Mouse (Mus musculus) embryonic facial prominence, embryonic 15.5 days (tissue): Measurements from ENCODE around the gene Apopt1. TPM values are rescaled to one million over a fixed set of nuclear protein-coding genes. Genes with fewer than 3 reads are reported as not detected.
A peak's percentile ranks its signal among the peaks of the same experiment; 100 is the strongest.
"Not testable (repeated sequence)": the region's sequence is repeated elsewhere in the genome, so short reads cannot be mapped to it uniquely, and the experiment has no call there.

Source experiments
- ATAC-seq: fragments of 200-750 bp; cut with Nextera tagmentation; 2 replicates; pipeline ENCODE4 v1.8.0; 2017; ENCODE audit warnings: low read depth, moderate TSS enrichment; ENCODE audit not compliant: insufficient number of reproducible peaks, low FRiP score, low TSS enrichment
- H3K27ac ChIP-seq: fragments of 300-500 bp; sonication (generic); replicated peaks from 2 replicates; pipeline ENCODE4 v1.5.1; 2015; ENCODE audit warnings: mild to moderate bottlenecking, inconsistent platforms
- H3K27me3 ChIP-seq: fragments of 300-500 bp; sonication (generic); 2 replicates; pipeline ENCODE4 v1.6.1; 2015; ENCODE audit warnings: inconsistent platforms
- H3K36me3 ChIP-seq: fragments of 300-500 bp; sonication (generic); 2 replicates; pipeline ENCODE4 v1.6.1; 2015; ENCODE audit warnings: mild to moderate bottlenecking, inconsistent platforms
- H3K4me1 ChIP-seq: fragments of 300-500 bp; sonication (generic); 2 replicates; pipeline ENCODE4 v1.6.1; 2015; ENCODE audit warnings: inconsistent platforms
- H3K4me2 ChIP-seq: fragments of 300-500 bp; sonication (generic); replicated peaks from 2 replicates; pipeline ENCODE4 v1.6.1; 2015; ENCODE audit warnings: mild to moderate bottlenecking, inconsistent platforms
- H3K4me3 ChIP-seq: fragments of 300-500 bp; sonication (generic); replicated peaks from 2 replicates; pipeline ENCODE4 v1.5.1; 2015; ENCODE audit warnings: mild to moderate bottlenecking, inconsistent platforms
- H3K9ac ChIP-seq: fragments of 300-500 bp; sonication (generic); 2 replicates; pipeline ENCODE4 v1.6.1; 2015; ENCODE audit warnings: inconsistent platforms
- H3K9me3 ChIP-seq: fragments of 300-500 bp; sonication (generic); replicated peaks from 2 replicates; pipeline ENCODE4 v1.6.1; 2016; ENCODE audit warnings: inconsistent platforms
- WGBS: fragments of 180-500 bp; shearing (Covaris S2); methylation state at CpG from one replicate; pipeline ENCODE4 v1.1.7; 2015; 5-methylcytosine and 5-hydroxymethylcytosine counted together
- polyA plus RNA-seq: library from polyadenylated mRNA; unstranded; fragments of >200 nt; fragmentation: Nextera tagmentation; extraction: Ambion mirVana; gene quantifications from 2 replicates; pipeline ENCODE4 v1.2.1, GENCODE M21; 2015

Gene Apopt1
- polyA plus RNA-seq, 1 experiment from 2014 or later, result 55.7 TPM

DNA sequence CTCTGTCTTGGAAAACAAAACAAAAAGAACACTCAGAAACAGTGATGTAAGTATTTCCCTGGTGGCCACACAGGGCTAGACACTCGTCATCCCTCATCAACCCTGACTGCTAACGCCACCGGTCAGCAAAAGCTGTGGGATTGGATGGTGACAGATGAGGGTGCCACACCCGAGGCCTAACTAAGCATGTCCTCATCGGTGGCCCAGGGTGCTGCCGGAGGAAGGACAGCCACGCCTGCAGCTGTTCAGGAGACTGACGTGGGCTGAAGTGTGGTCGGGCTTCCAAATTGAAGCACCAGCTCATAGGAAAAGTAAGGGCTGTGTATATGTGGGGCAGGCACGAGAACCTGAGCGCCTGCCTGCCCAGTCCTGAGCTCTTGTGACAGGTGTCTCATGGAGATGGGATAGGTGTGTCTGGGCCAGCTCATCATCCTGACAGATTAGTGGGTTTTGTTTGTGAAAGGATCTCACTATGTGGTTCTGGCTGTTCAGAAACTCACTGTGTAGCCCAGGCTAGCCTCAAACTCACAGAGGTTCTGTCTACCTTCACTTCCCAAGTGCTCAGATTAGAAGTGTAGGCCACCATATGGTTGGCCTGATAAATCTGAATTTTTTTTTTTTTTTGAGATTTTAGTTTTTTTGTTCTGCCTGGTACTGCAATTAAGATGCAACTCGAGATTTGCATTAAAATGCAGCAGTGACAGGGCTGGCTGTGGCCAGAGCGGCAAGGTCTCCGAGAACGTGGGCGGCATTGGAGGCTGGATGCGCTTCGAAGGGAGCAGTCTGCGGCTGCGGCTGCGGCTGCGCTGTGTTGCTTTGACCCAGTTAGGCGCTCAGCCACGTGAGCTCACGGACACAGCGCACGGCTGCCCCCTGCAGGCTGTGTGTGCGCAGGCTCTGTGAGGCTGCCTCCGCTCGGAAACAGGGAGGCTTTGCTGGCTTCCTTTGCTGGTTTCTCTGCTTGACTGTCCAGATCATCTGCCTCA lies 19.1 kb downstream of the Apopt1 start:
- ATAC-seq, result peak; percentile 90
- Histone ChIP-seq H3K4me3 (peak overlapping the region; percentile 6; the same call in 1 of the 2 replicates), H3K9ac (no peak overlapping the region), H3K9me3 (no peaks in the 10 kb centered on the region), H3K4me2 (peak overlapping the region; percentile 42), H3K27me3 (no peaks in the 10 kb centered on the region), H3K36me3 (peaks cover 17% of the 10 kb centered on the region; the same call in 1 of the 2 replicates), H3K27ac (peak overlapping the region; percentile 30; the same call in 1 of the 2 replicates), H3K4me1 (peaks cover 7% of the 10 kb centered on the region)
- 29% methylated on average over 30 of the region's 30 CpGs for WGBS

DNA sequence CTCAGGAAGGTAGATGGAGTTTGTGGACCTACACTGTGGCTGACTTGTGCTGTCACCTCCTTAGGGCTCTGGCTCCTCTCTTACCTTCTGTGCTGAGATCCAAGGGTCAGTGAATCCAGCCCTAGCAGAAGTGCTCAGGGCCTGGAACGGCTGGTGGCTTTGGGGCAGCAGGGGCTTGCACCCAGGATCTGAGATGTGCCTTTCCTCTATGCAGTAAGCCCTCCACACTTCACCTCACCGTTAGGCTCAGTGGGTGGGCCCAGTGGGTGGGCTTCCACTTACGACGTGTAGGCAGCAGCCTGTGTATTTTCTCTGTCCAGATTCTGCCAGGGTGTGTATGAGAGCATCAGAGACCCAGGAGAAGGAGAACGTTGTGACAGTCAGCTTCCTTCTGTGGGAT lies 19.9 kb downstream of the Apopt1 start:
- H3K4me2 ChIP-seq, result no peak overlapping the region
- peaks cover 7% of the 10 kb centered on the region for H3K4me1 ChIP-seq
- H3K27me3 ChIP-seq, result no peaks in the 10 kb centered on the region
- 56% methylated on average over 5 of the region's 5 CpGs for WGBS
- H3K9ac ChIP-seq, result no peak overlapping the region
- no peaks in the 10 kb centered on the region for H3K9me3 ChIP-seq
- H3K36me3 ChIP-seq, result peaks cover 10% of the 10 kb centered on the region; the same call in 1 of the 2 replicates
- no peak overlapping the region; the same call in 1 of the 2 replicates for H3K27ac ChIP-seq
- ATAC-seq, result no peak
- no peak overlapping the region for H3K4me3 ChIP-seq

DNA sequence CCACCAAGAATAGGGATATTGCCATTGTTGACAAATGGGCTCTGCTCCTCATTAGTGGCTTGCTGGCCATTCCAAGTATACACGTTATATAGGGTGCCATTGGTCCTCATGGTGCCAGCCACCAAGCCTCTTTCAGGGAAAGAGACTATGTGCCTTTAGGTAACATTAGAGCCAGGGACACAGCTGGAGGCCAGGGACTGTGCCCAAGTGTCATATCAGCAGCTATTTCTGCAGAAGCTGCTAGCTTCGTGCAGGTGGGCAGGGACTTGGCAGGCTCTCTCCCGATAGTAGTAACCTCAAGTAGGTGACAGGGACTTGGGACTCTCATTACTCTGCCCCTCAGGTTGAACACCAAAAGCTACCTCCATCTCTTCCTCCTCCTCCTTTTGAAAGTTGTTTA lies 21.9 kb downstream of the Apopt1 start:
- Histone ChIP-seq H3K9ac (no peak overlapping the region), H3K4me1 (peaks cover 7% of the 10 kb centered on the region), H3K9me3 (no peaks in the 10 kb centered on the region), H3K27me3 (no peaks in the 10 kb centered on the region), H3K36me3 (peaks cover 1% of the 10 kb centered on the region; the same call in 1 of the 2 replicates), H3K4me3 (no peak overlapping the region), H3K4me2 (no peak overlapping the region), H3K27ac (no peak overlapping the region)
- no peak for ATAC-seq
- WGBS, result 87% methylated on average over 3 of the region's 3 CpGs

DNA sequence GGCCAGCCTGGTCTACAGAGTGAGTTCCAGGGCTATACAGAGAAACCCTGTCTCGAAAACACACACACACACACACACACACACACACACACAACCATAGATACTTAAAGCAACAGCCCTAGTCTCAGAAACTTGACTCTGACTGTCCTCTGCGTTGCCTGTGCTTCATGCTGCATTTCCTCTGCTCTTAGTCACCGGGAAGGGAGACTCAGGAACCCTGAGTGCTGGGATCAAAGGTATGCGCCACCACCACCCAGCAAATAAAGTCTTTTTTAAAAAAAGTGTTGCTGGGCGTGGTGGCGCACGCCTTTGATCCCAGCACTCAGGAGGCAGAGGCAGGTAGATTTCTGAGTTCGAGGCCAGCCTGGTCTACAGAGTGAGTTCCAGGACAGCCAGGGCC lies 23.6 kb downstream of the Apopt1 start:
- H3K4me1 ChIP-seq, ATAC-seq, H3K27me3 ChIP-seq: not testable (repeated sequence)

DNA sequence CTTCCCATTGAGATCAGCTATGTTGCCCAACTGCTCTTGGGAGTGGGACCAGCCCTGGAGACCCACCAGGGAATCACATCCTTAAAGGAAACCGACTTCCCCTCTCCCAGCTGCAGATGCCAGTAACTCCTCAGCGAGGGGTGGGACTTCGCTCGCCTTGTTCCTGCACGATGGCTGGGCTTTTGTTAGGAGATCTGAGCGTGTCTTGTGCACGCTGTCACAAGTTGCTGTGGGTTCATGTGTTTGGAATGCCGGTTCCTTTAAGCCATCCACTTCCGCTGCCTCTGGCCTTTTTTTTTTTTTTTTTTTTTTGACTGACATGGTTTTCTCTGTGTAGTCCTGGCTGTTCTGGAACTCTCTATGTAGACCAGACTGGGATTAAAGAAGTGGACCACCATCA lies 24.3 kb downstream of the Apopt1 start:
- Histone ChIP-seq H3K27ac (no peak overlapping the region), H3K9me3 (no peaks in the 10 kb centered on the region)

More for the DNA sequence above, 23.6 kb downstream of the Apopt1 start:
- H3K9me3 ChIP-seq, H3K27ac ChIP-seq, H3K9ac ChIP-seq, H3K36me3 ChIP-seq, H3K4me3 ChIP-seq, H3K4me2 ChIP-seq: not testable (repeated sequence)
- 86% methylated on average over 8 of the region's 8 CpGs for whole genome bisulfite sequencing

DNA sequence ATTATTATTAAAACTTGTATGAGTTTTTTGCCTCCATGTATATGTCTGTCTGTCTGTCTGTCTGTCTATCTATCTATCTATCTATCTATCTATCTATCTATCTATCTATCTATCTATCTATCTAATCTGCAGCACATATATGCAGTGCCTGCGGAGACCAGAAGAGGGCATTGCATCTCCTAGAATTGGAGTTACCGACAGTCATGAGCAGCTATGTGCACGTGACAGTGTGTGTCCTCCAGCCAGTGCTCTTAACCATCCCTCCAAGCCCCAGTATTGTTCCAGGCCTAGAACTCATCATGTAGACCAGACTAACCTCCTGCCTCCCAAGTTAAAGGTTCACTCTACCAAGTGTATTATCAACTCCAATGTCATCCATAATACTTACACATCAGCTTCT lies 25.7 kb downstream of the Apopt1 start:
- Histone ChIP-seq H3K4me3 (no peak overlapping the region), H3K9me3 (no peaks in the 10 kb centered on the region), H3K4me2 (no peak overlapping the region), H3K36me3 (no peaks in the 10 kb centered on the region), H3K27ac (no peak overlapping the region), H3K4me1 (no peaks in the 10 kb centered on the region), H3K27me3 (no peaks in the 10 kb centered on the region), H3K9ac (no peak overlapping the region)
- WGBS, result 8% methylated on average over 3 of the region's 3 CpGs
- ATAC-seq, result no peak

More for the DNA sequence above, 24.3 kb downstream of the Apopt1 start:
- no peak overlapping the region for H3K4me2 ChIP-seq
- no peak for ATAC-seq
- no peak overlapping the region for H3K4me3 ChIP-seq
- H3K4me1 ChIP-seq, result peaks cover 1% of the 10 kb centered on the region; the same call in 1 of the 2 replicates
- H3K9ac ChIP-seq, result no peak overlapping the region
- no peaks in the 10 kb centered on the region for H3K36me3 ChIP-seq
- 49% methylated on average over 9 of the region's 9 CpGs for WGBS
- no peaks in the 10 kb centered on the region for H3K27me3 ChIP-seq

DNA sequence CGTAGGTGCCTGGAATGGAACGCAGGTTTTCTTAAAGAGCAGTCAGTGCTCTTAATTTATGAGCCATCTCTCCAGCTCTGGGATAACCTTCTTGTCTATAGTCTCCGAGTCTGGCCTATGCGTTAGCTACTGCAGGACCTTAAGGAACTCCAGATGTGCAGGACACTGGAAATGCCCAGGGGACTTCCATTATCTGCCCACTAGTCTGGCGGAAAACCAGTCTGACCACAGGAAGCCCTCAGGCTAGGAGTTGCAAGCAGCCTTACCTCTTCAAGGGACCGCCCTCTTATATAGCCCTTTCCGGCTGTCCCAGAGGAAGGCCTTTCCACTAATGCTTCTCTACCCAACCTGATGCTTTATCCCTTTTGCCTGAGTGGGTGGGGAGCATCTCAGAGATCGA lies 28.3 kb downstream of the Apopt1 start:
- Histone ChIP-seq H3K9ac (no peak overlapping the region), H3K4me3 (no peak overlapping the region), H3K36me3 (no peaks in the 10 kb centered on the region), H3K4me2 (no peak overlapping the region), H3K27me3 (no peaks in the 10 kb centered on the region), H3K4me1 (peaks cover 15% of the 10 kb centered on the region), H3K27ac (no peak overlapping the region), H3K9me3 (no peaks in the 10 kb centered on the region)
- no peak for ATAC-seq
- WGBS, result 50% methylated on average over 8 of the region's 8 CpGs

DNA sequence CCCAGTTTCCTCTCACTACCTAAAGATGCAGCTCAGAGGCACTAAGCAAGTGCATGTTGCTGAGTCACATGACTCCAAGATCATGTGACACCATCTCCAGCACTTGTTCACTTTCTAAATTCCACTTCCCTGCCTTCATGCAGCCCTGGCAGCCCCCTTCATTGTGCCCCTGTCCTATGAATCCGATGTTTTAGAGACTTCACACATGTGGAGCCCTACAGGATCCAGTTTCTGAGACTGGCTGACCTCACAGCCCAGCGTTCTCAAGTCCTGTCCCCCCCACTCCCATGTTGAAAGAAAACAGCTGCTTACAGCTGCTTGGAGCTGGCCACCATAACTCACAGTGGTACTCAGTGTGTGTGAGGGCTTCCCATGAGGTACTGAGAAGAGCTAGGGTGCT lies 30.4 kb downstream of the Apopt1 start:
- ATAC-seq, result no peak
- H3K4me1 ChIP-seq, result peaks cover 19% of the 10 kb centered on the region
- H3K9ac ChIP-seq, result no peak overlapping the region
- H3K27ac ChIP-seq, result 0 out of 2 replicates have a peak overlapping the region, but pooled peaks have one; percentile 9
- no peak overlapping the region for H3K4me3 ChIP-seq
- no peaks in the 10 kb centered on the region for H3K9me3 ChIP-seq
- H3K36me3 ChIP-seq, result no peaks in the 10 kb centered on the region
- no peaks in the 10 kb centered on the region for H3K27me3 ChIP-seq
- WGBS, result 49% methylated on average over 2 of the region's 2 CpGs
- no peak overlapping the region for H3K4me2 ChIP-seq

DNA sequence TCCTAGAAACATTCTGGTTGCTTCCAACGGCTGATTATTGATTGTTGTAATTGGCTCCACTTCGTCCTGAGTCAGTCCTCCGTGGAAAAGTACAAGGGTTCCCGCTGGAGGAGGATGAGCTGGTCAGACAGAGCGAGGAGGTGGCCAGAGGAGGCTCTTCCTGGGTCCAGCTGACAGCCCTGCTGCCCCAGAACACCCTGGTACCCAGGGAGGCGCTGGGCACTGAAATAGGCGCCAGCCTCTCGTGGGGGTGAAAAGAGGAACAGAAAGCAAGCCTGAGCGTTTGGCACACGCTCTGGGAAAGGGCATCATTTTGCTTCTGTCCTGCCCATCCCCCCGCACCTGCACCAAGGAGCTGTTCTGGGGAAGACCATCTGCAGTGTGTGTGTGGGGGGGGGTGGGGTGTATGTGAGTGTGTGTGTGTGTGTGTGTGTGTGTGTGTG lies 30.9 kb downstream of the Apopt1 start:
- H3K4me3 ChIP-seq, result no peak overlapping the region
- H3K4me2 ChIP-seq, result no peak overlapping the region
- H3K36me3 ChIP-seq, result no peaks in the 10 kb centered on the region
- WGBS, result 78% methylated on average over 11 of the region's 11 CpGs
- no peak overlapping the region for H3K9ac ChIP-seq
- H3K4me1 ChIP-seq, result peaks cover 19% of the 10 kb centered on the region
- no peak for ATAC-seq
- H3K27ac ChIP-seq, result no peak overlapping the region
- no peaks in the 10 kb centered on the region for H3K27me3 ChIP-seq
- H3K9me3 ChIP-seq, result no peaks in the 10 kb centered on the region

DNA sequence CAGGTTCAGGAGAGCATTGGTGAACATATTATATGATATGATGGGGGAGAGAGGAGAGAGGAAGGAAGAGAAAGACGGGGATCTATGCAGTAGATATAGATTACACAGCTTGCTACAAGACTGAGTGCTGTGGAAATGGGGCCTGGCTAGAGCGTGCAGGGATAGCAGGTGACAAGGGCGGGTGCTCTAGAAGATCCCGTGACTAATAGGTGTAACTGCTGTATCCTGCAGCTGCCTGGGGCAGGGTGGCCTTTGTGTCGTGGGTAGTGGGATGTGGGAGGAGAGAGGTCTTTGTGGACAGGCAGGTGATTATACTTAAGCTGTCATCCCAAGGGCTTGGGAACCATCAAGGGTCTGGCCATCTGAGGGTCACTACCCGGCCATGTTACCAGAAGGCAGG lies 32.2 kb downstream of the Apopt1 start:
- 67% methylated on average over 6 of the region's 6 CpGs for WGBS
- Histone ChIP-seq H3K9me3 (no peaks in the 10 kb centered on the region), H3K9ac (no peak overlapping the region), H3K36me3 (no peaks in the 10 kb centered on the region), H3K4me2 (no peak overlapping the region), H3K27ac (peak overlapping the region; percentile 79), H3K27me3 (no peaks in the 10 kb centered on the region), H3K4me1 (peaks cover 22% of the 10 kb centered on the region), H3K4me3 (no peak overlapping the region)
- no peak for ATAC-seq

DNA sequence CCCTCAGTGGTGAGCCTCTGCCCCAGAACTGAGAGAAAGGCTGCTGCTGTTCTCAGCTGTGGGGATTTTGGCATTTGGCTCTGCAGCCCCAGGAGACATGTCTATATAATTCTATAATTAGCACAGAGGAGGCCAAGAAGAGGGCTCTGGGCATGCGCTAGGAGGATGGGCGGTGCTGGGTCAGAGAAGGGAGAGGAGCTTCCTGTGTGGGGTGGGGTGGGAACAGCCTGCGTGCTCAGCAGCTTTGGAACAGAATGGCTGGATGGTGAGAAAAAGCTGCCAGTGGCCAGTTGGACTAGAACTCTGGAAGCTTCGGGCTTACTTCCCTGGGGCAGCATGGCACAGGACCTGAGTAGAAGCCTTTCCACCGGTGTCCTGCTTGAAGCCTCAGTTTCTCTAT lies 33.0 kb downstream of the Apopt1 start:
- 40% methylated on average over 5 of the region's 5 CpGs for WGBS
- Histone ChIP-seq H3K9ac (no peak overlapping the region), H3K27ac (peak overlapping the region; percentile 79), H3K9me3 (no peaks in the 10 kb centered on the region), H3K4me1 (peaks cover 23% of the 10 kb centered on the region), H3K27me3 (no peaks in the 10 kb centered on the region), H3K36me3 (no peaks in the 10 kb centered on the region), H3K4me3 (no peak overlapping the region), H3K4me2 (peak overlapping the region; percentile 19; the same call in 1 of the 2 replicates)
- peak; percentile 77 for ATAC-seq
